Comparison of ENCODE assay signal across 19 mouse cellular contexts in genomic region chrX:109147108-109147507, GRCm38 (mm10). TPM values are rescaled to one million over a fixed set of nuclear protein-coding genes. Genes with fewer than 3 reads are reported as not detected.
"Had no signal": no experiment of that assay in that cellular context is flagged by ENCODE, and none has a peak within 500 bp of the region (broad histone marks: within the 10 kb centered on the region; RNA-seq: fewer than 3 reads in every experiment).

No protein-coding gene starts in this region.

- H3K4me3 ChIP-seq: liver, embryonic 12.5 days; midbrain, embryonic 10.5 days; midbrain, embryonic 12.5 days; myocyte; neural tube, embryonic 13.5 days; neural tube, embryonic 15.5 days had no signal

- H3K36me3 ChIP-seq: liver, embryonic 12.5 days; midbrain, embryonic 12.5 days; neural tube, embryonic 13.5 days; neural tube, embryonic 15.5 days had no signal

- DNase-seq: lung, adult 18-20 months; lung, embryonic 14.5 days; lung, postnatal 10 days; midbrain, embryonic 14.5 days; retina, postnatal 1 day; right cerebral cortex, postnatal 14 days; thymus, adult 18-20 months; thymus, postnatal 14 days; thymus, postnatal 36 days had no signal

- ATAC-seq: liver, embryonic 12.5 days; midbrain, embryonic 16.5 days had no signal

- H3K27ac ChIP-seq: liver, embryonic 12.5 days; liver, embryonic 14.5 days; midbrain, embryonic 10.5 days; midbrain, embryonic 12.5 days; neural tube, embryonic 13.5 days; neural tube, embryonic 15.5 days had no signal

RNA-seq across cellular contexts. Expression of gene Gm6377, which starts 49.4 kb away (rescaled TPM):
- polyA plus RNA-seq: myocyte; neural tube, embryonic 11.5 days; neural tube, embryonic 13.5 days; neural tube, embryonic 15.5 days; stomach, embryonic 14.5 days had no signal
